Mouse (Mus musculus) intestine, embryonic 14.5 days (tissue): Measurements from ENCODE around the gene Aak1. TPM values are rescaled to one million over a fixed set of nuclear protein-coding genes. Genes with fewer than 3 reads are reported as not detected.
"Not testable (repeated sequence)": the region's sequence is repeated elsewhere in the genome, so short reads cannot be mapped to it uniquely, and the experiment has no call there.

ENCODE experiments used
- ATAC-seq: fragments of 200-750 bp; cut with Nextera tagmentation; replicated peaks from 2 replicates; pipeline ENCODE4 v1.8.0; 2017; ENCODE audit warnings: low read depth, moderate number of reproducible peaks, moderate TSS enrichment, moderate library complexity; ENCODE audit not compliant: low FRiP score, low TSS enrichment
- DNase-seq: peaks from one replicate; pipeline ENCODE4 v3.0.0-alpha.2; 2018; ENCODE audit warnings: low spot score
- H3K27ac ChIP-seq: fragments of 300-500 bp; sonication (generic); 2 replicates; pipeline ENCODE4 v1.5.1; 2014; ENCODE audit warnings: low read depth, mild to moderate bottlenecking, control low read depth
- H3K27me3 ChIP-seq: fragments of 300-500 bp; sonication (generic); replicated peaks from 2 replicates; pipeline ENCODE4 v1.6.1; 2014; ENCODE audit warnings: low read length, control low read depth; ENCODE audit not compliant: control insufficient read depth, insufficient read depth
- H3K36me3 ChIP-seq: fragments of 300-500 bp; sonication (generic); 2 replicates; pipeline ENCODE4 v1.6.1; 2014; ENCODE audit warnings: low read length, control low read depth; ENCODE audit not compliant: control insufficient read depth, insufficient read depth
- H3K4me1 ChIP-seq: fragments of 300-500 bp; sonication (generic); replicated peaks from 2 replicates; pipeline ENCODE4 v1.6.1; 2014; ENCODE audit warnings: low read length, control low read depth, mixed read lengths; ENCODE audit not compliant: control insufficient read depth, insufficient read depth
- H3K4me2 ChIP-seq: fragments of 300-500 bp; sonication (generic); 2 replicates; pipeline ENCODE4 v1.6.1; 2014; ENCODE audit warnings: low read length
- H3K4me3 ChIP-seq: fragments of 300-500 bp; sonication (generic); 2 replicates; pipeline ENCODE4 v1.5.1; 2014; ENCODE audit warnings: low read depth, low read length, control low read depth, mixed read lengths
- H3K9ac ChIP-seq: fragments of 300-500 bp; sonication (generic); 2 replicates; pipeline ENCODE4 v1.6.1; 2014; ENCODE audit warnings: mild to moderate bottlenecking, low read length
- H3K9me3 ChIP-seq: fragments of 300-500 bp; sonication (generic); 2 replicates; pipeline ENCODE4 v1.6.1; 2016; ENCODE audit warnings: low read length, control low read depth; ENCODE audit not compliant: control insufficient read depth
- WGBS: fragments of 180-500 bp; shearing (Covaris S2); extraction: QIAGEN DNeasy Blood & Tissue Kit; methylation state at CpG from one replicate; pipeline ENCODE4 v1.1.7; 2014; 5-methylcytosine and 5-hydroxymethylcytosine counted together
- polyA plus RNA-seq: library from polyadenylated mRNA; unstranded; fragments of >200 nt; fragmentation: Nextera tagmentation; extraction: Ambion mirVana; gene quantifications from 2 replicates; pipeline ENCODE4 v1.2.1, GENCODE M21; 2014

Gene Aak1
- polyA plus RNA-seq, 1 experiment from 2014 or later = 14.0 TPM

DNA sequence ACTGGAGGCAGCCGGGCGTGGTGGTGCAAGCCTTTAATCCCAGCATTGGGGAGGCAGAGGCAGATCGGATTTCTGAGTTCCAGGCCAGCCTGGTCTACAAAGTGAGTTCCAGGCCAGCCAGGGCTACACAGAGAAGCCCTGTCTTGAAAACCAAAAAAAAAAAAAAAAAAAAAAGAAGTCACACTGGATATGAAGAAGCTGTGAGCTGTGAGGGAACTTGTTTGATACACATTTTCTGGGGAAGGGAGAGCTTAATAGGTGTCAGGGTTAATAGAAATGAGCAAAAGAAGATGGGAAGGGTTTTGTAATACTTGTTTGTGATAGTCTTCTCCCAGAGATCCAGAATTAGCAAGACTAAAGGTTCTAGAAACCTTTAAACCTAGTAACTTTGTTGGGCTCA lies 196.2 kb downstream of the Aak1 start:
- no peak for DNase-seq
- no peaks in the 10 kb centered on the region for H3K27me3 ChIP-seq
- H3K9ac ChIP-seq = no peak overlapping the region
- peaks cover 16% of the 10 kb centered on the region for H3K4me1 ChIP-seq
- H3K4me2 ChIP-seq = no peak overlapping the region
- peaks cover 16% of the 10 kb centered on the region for H3K36me3 ChIP-seq
- H3K27ac ChIP-seq = no peak overlapping the region
- H3K9me3 ChIP-seq = no peaks in the 10 kb centered on the region
- no peak overlapping the region for H3K4me3 ChIP-seq
- no peak for ATAC-seq
- WGBS = 79% methylated on average over 3 of the region's 3 CpGs

DNA sequence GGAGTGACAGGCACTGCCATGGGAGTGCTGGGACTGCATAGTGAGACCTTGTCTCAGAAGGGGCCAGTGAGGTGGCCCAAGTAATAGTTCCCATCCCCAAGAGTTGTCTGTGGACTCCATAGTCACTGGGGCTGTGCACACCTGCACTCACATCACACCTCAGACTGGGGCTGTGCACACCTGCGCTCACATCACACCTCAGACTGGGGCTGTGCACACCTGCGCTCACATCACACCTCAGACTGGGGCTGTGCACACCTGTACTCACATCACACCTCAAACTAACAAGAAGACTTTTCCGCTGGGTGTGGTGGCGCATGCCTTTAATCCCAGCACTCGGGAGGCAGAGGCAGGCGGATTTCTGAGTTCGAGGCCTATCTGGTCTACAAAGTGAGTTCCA lies 199.4 kb downstream of the Aak1 start:
- H3K4me3 ChIP-seq, H3K27me3 ChIP-seq, H3K27ac ChIP-seq, H3K4me2 ChIP-seq, DNase-seq, ATAC-seq, H3K9ac ChIP-seq, H3K9me3 ChIP-seq: not testable (repeated sequence)
- WGBS = 94% methylated on average over 7 of the region's 7 CpGs
- Histone ChIP-seq H3K4me1 (peaks cover 12% of the 10 kb centered on the region), H3K36me3 (peaks cover 46% of the 10 kb centered on the region)

DNA sequence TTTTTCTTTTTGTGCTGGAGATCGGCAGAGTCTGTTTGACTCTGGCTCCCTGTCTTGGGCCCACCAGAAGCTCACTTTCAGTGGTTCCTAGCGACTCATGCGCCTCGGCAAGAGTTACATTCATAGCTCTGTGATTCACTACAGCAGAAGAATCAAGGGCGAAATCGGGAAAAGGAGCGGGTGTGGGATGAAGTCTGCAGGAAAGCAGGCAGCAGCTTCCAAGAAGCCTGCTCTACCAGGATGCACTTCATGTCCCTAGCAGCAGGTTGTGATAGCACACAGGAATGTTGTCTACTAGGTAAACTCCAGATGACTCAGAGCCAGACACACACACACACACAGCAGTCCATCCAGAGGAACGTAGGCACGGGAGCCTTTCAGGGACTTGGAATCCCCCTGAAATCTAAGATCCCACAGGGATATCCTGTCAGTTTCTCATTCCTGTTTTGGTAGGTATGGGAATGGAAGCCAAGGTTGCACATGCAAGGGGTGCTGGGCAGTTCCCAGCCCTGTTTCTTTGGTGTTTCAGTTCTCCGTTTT lies 202.6 kb downstream of the Aak1 start:
- DNase-seq (no peak), ATAC-seq (no peak)
- Histone ChIP-seq H3K27me3 (no peaks in the 10 kb centered on the region), H3K27ac (no peak overlapping the region), H3K4me3 (no peak overlapping the region), H3K4me1 (no peaks in the 10 kb centered on the region), H3K4me2 (no peak overlapping the region), H3K9ac (no peak overlapping the region), H3K9me3 (no peaks in the 10 kb centered on the region), H3K36me3 (peaks cover 76% of the 10 kb centered on the region)
- WGBS = 93% methylated on average over 10 of the region's 10 CpGs

Other genes starting within 250 kb of the Aak1 start
- 0.26 and 0.69 TPM in 2 replicates for gene Asprv1, start 221.4 kb upstream of the Aak1 start, polyA plus RNA-seq
- gene Mxd1, start 180.4 kb upstream of the Aak1 start, polyA plus RNA-seq = 9.4 and 10.3 TPM in 2 replicates
- 105 and 110 TPM in 2 replicates for gene Snrnp27, start 165.0 kb upstream of the Aak1 start, polyA plus RNA-seq
- 28.2 and 31.6 TPM in 2 replicates for gene Gmcl1, start 116.1 kb upstream of the Aak1 start, polyA plus RNA-seq
- 166 and 167 TPM in 2 replicates for gene Anxa4, start 55.9 kb upstream of the Aak1 start, polyA plus RNA-seq
- 94.3 and 97.4 TPM in 2 replicates for gene Nfu1, start 159.7 kb downstream of the Aak1 start, polyA plus RNA-seq
- 21.6 and 22.6 TPM in 2 replicates for gene Gfpt1, start 193.3 kb downstream of the Aak1 start, polyA plus RNA-seq